Mouse (Mus musculus): ENCODE measurements around the gene Gm5767. TPM values are rescaled to one million over a fixed set of nuclear protein-coding genes. Genes with fewer than 3 reads are reported as not detected.

The Gm5767 gene
- total and polyA plus RNA-seq, 3 experiments: not detected

GRCm38 (mm10) chr16:8650007-8650406 lies 30.6 kb upstream of the Gm5767 start:
- no peaks in the 10 kb centered on the region for H3K27me3 ChIP-seq (ENCODE audit: control insufficient read depth in 1 of 2, insufficient read depth in 2 of 2, low read length in 2 of 2)
- no peak for DNase-seq (ENCODE audit: low read depth, low spot score)
- H3K79me2 ChIP-seq (ENCODE audit: control insufficient read depth, insufficient read depth, low read length, poor library complexity): no peaks in the 10 kb centered on the region
- TF ChIP-seq ZC3H11A (IDR thresholded peaks at IDR 0.05; ENCODE audit: low read depth, low read length) (no peak), MAZ (IDR thresholded peaks at IDR 0.05; ENCODE audit: low read depth, low read length) (no peak), MYC (IDR thresholded peaks at IDR 0.05; ENCODE audit: low read depth, low read length) (no peak), UBTF (IDR thresholded peaks at IDR 0.05; ENCODE audit: borderline replicate concordance, insufficient read depth, low read depth, low read length) (no peak), EP300 (IDR thresholded peaks at IDR 0.05; ENCODE audit: low read depth in 1 of 2, low read length in 2 of 2) (no peak), POLR2AphosphoS5 (IDR thresholded peaks at IDR 0.05; ENCODE audit: borderline replicate concordance, low read depth, low read length) (no peak), POLR2AphosphoS2 (IDR thresholded peaks at IDR 0.05; ENCODE audit: low read length) (no peak), POLR2A (IDR thresholded peaks at IDR 0.05; ENCODE audit: control insufficient read depth in 1 of 2, insufficient read depth in 1 of 2, low read depth in 1 of 2, low read length in 2 of 2, poor library complexity in 1 of 2) (no peak), NELFE (IDR thresholded peaks at IDR 0.05; ENCODE audit: low read depth, low read length) (no peak), USF1 (IDR thresholded peaks at IDR 0.05; ENCODE audit: low read depth, low read length) (no peak), CTCF (IDR thresholded peaks at IDR 0.05 in 2 of 3, conservative IDR thresholded peaks at IDR 0.05 in 1 of 3; ENCODE audit: control insufficient read depth in 1 of 3, insufficient read depth in 1 of 3, low read depth in 2 of 3, low read length in 3 of 3, poor library complexity in 1 of 3, severe bottlenecking in 1 of 3) (no peak)
- H3K4me3 ChIP-seq (ENCODE audit: control insufficient read depth in 1 of 2, insufficient read depth in 1 of 2, low read depth in 2 of 2, low read length in 2 of 2): no peak overlapping the region
- H3K9ac ChIP-seq (ENCODE audit: control insufficient read depth, low read depth, low read length, poor library complexity, severe bottlenecking): no peak overlapping the region
- H3K9me3 ChIP-seq (replicated peaks; ENCODE audit: insufficient read depth, low read length): no peaks in the 10 kb centered on the region
- no peaks in the 10 kb centered on the region for H3K4me1 ChIP-seq (ENCODE audit: control insufficient read depth in 1 of 2, insufficient read depth in 2 of 2, low read length in 2 of 2)
- peaks cover 0 to 5% of the 10 kb centered on the region in 2 experiments; a peak in 1 of 4 replicates for H3K36me3 ChIP-seq (ENCODE audit: control insufficient read depth in 1 of 2, insufficient read depth in 2 of 2, low read length in 2 of 2)
- no peak overlapping the region for H3K27ac ChIP-seq (ENCODE audit: control insufficient read depth, low read depth, low read length)

GRCm38 (mm10) chr16:8655108-8655507 lies 25.5 kb upstream of the Gm5767 start:
- Histone ChIP-seq H3K27ac (ENCODE audit: control insufficient read depth, low read depth, low read length) (no peak overlapping the region), H3K9me3 (replicated peaks; ENCODE audit: insufficient read depth, low read length) (no peaks in the 10 kb centered on the region), H3K79me2 (ENCODE audit: control insufficient read depth, insufficient read depth, low read length, poor library complexity) (no peaks in the 10 kb centered on the region), H3K36me3 (ENCODE audit: control insufficient read depth in 1 of 2, insufficient read depth in 2 of 2, low read length in 2 of 2) (peaks cover 0 to 3% of the 10 kb centered on the region in 2 experiments; a peak in 2 of 4 replicates), H3K4me3 (ENCODE audit: control insufficient read depth in 1 of 2, insufficient read depth in 1 of 2, low read depth in 2 of 2, low read length in 2 of 2) (no peak overlapping the region), H3K4me1 (ENCODE audit: control insufficient read depth in 1 of 2, insufficient read depth in 2 of 2, low read length in 2 of 2) (0 out of 4 replicates have a peak, but pooled peaks cover 0 to 4% of the 10 kb centered on the region in 2 experiments), H3K27me3 (ENCODE audit: control insufficient read depth in 1 of 2, insufficient read depth in 2 of 2, low read length in 2 of 2) (no peaks in the 10 kb centered on the region), H3K9ac (ENCODE audit: control insufficient read depth, low read depth, low read length, poor library complexity, severe bottlenecking) (no peak overlapping the region)
- DNase-seq (ENCODE audit: low read depth, low spot score): no peak
- TF ChIP-seq E2F4 (IDR thresholded peaks at IDR 0.05; ENCODE audit: borderline replicate concordance, low read depth, low read length): no peak
- TF ChIP-seq NELFE (IDR thresholded peaks at IDR 0.05; ENCODE audit: low read depth, low read length): no peak
- TF ChIP-seq JUND (IDR thresholded peaks at IDR 0.05; ENCODE audit: low read depth, low read length): no peak
- TF ChIP-seq USF1 (IDR thresholded peaks at IDR 0.05; ENCODE audit: low read depth, low read length): no peak
- TF ChIP-seq POLR2A (IDR thresholded peaks at IDR 0.05; ENCODE audit: control insufficient read depth in 1 of 2, insufficient read depth in 1 of 2, low read depth in 1 of 2, low read length in 2 of 2, poor library complexity in 1 of 2): no peak
- no peak for TF ChIP-seq MYC (IDR thresholded peaks at IDR 0.05; ENCODE audit: low read depth, low read length)
- TF ChIP-seq TCF12 (IDR thresholded peaks at IDR 0.05; ENCODE audit: low read depth, low read length): no peak
- TF ChIP-seq MAFK (IDR thresholded peaks at IDR 0.05; ENCODE audit: borderline replicate concordance, low read depth, low read length): no peak
- TF ChIP-seq MEF2A (IDR thresholded peaks at IDR 0.05; ENCODE audit: extremely low read depth, insufficient replicate concordance, low read depth, low read length, poor library complexity, severe bottlenecking): no peak
- TF ChIP-seq CHD1 (IDR thresholded peaks at IDR 0.05; ENCODE audit: low read depth, low read length): no peak
- TF ChIP-seq TBP (IDR thresholded peaks at IDR 0.05; ENCODE audit: low read depth, low read length): no peak
- no peak for TF ChIP-seq MXI1 (IDR thresholded peaks at IDR 0.05; ENCODE audit: low read depth, low read length)
- TF ChIP-seq NRF1 (IDR thresholded peaks at IDR 0.05; ENCODE audit: insufficient read depth, low read depth, low read length, poor library complexity, severe bottlenecking): no peak
